Mouse (Mus musculus) liver, embryonic 11.5 days (tissue): ENCODE measurements at regions not wholly inside any gene's neighbourhood (a gene's known extent, or its start where the extent isn't known, plus 50 kb on each side); places are given as distances from the start of the nearest gene placed in this dataset.

ENCODE experiments used
- ATAC-seq: fragments of 200-750 bp; cut with Nextera tagmentation; replicated peaks from 2 replicates; pipeline ENCODE4 v1.8.0; 2017; ENCODE audit warnings: moderate number of reproducible peaks, mild to moderate bottlenecking, moderate TSS enrichment, moderate library complexity; ENCODE audit not compliant: low FRiP score
- DNase-seq: peaks from one replicate; pipeline ENCODE4 v3.0.0-alpha.2; 2017; ENCODE audit warnings: low spot score
- H3K27ac ChIP-seq: fragments of 300-500 bp; sonication (generic); 2 replicates; pipeline ENCODE4 v1.5.1; 2014; ENCODE audit warnings: mild to moderate bottlenecking, low read depth, low read length, control low read depth
- H3K27me3 ChIP-seq: fragments of 300-500 bp; sonication (generic); replicated peaks from 2 replicates; pipeline ENCODE4 v1.6.1; 2014; ENCODE audit warnings: low read length, mixed read lengths; ENCODE audit not compliant: control insufficient read depth, insufficient read depth
- H3K36me3 ChIP-seq: fragments of 300-500 bp; sonication (generic); 2 replicates; pipeline ENCODE4 v1.6.1; 2014; ENCODE audit warnings: mild to moderate bottlenecking, low read length, moderate library complexity, mixed read lengths; ENCODE audit not compliant: control insufficient read depth, insufficient read depth
- H3K4me1 ChIP-seq: fragments of 300-500 bp; sonication (generic); replicated peaks from 2 replicates; pipeline ENCODE4 v1.6.1; 2014; ENCODE audit warnings: low read length, mixed read lengths; ENCODE audit not compliant: control insufficient read depth, insufficient read depth
- H3K4me2 ChIP-seq: fragments of 300-500 bp; sonication (generic); 2 replicates; pipeline ENCODE4 v1.6.1; 2014; ENCODE audit warnings: mild to moderate bottlenecking, control low read depth, moderate library complexity
- H3K4me3 ChIP-seq: fragments of 300-500 bp; sonication (generic); 2 replicates; pipeline ENCODE4 v1.5.1; 2014; ENCODE audit warnings: low read depth, low read length, control low read depth
- H3K9ac ChIP-seq: fragments of 300-500 bp; sonication (generic); 2 replicates; pipeline ENCODE4 v1.6.1; 2014; ENCODE audit warnings: low read depth, low read length, control low read depth
- H3K9me3 ChIP-seq: fragments of 300-500 bp; sonication (generic); 2 replicates; pipeline ENCODE4 v1.6.1; 2016; ENCODE audit warnings: low read length, inconsistent platforms, mixed read lengths; ENCODE audit not compliant: control insufficient read depth
- WGBS: fragments of 180-500 bp; shearing (Covaris S2); extraction: QIAGEN DNeasy Blood & Tissue Kit; methylation state at CpG from one replicate; pipeline ENCODE4 v1.1.7; 2014; 5-methylcytosine and 5-hydroxymethylcytosine counted together

DNA sequence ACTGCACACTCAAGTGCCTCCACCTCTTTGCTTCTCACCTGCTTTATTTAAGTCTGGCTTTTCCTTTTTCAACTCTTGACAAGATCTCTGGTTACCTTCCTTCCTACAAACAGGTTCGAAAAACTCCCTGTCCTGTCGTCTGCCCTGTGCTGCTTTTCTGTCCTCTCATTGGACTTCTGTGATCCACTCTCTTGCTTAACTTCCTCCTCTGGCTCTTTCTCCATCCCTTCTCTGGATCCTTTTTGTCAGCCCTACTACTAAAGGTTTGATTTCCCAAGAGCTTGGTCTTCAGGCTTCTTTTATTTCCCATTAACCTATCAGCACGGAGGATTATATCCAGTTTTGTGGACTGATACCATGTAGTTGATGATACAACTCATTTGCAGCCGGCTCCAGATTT, 149.8 kb downstream of the Satb1 start:
- ATAC-seq (no peak), DNase-seq (no peak)
- no peak overlapping the region for H3K4me2 ChIP-seq
- H3K4me3 ChIP-seq: no peak overlapping the region
- H3K36me3 ChIP-seq: no peaks in the 10 kb centered on the region
- H3K27ac ChIP-seq: no peak overlapping the region
- no peaks in the 10 kb centered on the region for H3K9me3 ChIP-seq
- no peak overlapping the region for H3K9ac ChIP-seq
- H3K4me1 ChIP-seq: no peaks in the 10 kb centered on the region
- WGBS: 76% methylated on average over 4 of the region's 4 CpGs
- no peaks in the 10 kb centered on the region for H3K27me3 ChIP-seq

DNA sequence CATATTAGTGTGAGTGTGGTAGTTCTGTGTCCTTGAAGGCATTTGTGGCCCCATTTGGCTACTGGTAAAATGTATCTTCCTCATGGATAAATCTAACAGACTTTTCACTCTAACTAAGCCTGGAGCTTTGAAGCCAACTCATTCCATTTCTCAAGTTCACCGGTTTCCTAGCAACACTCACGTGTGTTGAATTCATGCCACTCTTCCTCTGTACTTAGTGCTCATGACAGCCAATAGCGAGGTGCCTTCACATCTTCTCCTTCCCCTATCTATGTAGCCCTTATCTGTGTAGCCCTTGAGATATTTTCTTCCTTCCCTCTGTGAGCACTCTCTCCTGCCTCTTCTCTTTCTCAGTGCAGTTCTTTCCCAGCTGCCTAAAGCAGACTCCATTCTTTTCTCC, 150.7 kb downstream of the Satb1 start:
- H3K36me3 ChIP-seq: no peaks in the 10 kb centered on the region
- H3K9me3 ChIP-seq: no peaks in the 10 kb centered on the region
- H3K4me3 ChIP-seq: no peak overlapping the region
- 54% methylated on average over 3 of the region's 3 CpGs for WGBS
- no peak for ATAC-seq
- H3K4me1 ChIP-seq: no peaks in the 10 kb centered on the region
- no peak overlapping the region for H3K9ac ChIP-seq
- no peak overlapping the region for H3K27ac ChIP-seq
- H3K4me2 ChIP-seq: no peak overlapping the region
- H3K27me3 ChIP-seq: no peaks in the 10 kb centered on the region
- no peak for DNase-seq

DNA sequence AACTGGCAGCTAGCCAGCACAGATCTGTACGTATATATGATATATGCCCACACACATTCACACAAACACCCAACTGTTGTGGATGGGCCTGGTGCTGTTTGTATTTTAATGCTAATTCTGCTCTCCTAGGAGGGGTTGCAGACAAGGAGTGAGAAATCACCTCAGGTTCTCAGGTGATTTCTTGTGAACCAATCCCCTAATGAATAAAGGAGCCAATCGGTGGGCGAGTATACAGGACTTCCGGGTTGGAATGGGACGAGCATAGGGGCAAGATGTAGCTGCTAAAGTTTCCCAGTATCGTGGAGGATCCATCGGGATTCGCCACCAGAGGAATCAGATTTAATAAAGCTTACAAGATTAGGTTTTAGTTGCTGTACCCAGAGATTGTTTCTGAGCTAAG, 155.6 kb downstream of the Satb1 start:
- WGBS: 88% methylated on average over 8 of the region's 8 CpGs
- ATAC-seq (no peak), DNase-seq (no peak)
- H3K4me2 ChIP-seq: no peak overlapping the region
- H3K27ac ChIP-seq: no peak overlapping the region
- H3K9me3 ChIP-seq: no peaks in the 10 kb centered on the region
- H3K4me3 ChIP-seq: no peak overlapping the region
- no peaks in the 10 kb centered on the region for H3K27me3 ChIP-seq
- no peaks in the 10 kb centered on the region for H3K36me3 ChIP-seq
- H3K4me1 ChIP-seq: no peaks in the 10 kb centered on the region
- H3K9ac ChIP-seq: no peak overlapping the region

DNA sequence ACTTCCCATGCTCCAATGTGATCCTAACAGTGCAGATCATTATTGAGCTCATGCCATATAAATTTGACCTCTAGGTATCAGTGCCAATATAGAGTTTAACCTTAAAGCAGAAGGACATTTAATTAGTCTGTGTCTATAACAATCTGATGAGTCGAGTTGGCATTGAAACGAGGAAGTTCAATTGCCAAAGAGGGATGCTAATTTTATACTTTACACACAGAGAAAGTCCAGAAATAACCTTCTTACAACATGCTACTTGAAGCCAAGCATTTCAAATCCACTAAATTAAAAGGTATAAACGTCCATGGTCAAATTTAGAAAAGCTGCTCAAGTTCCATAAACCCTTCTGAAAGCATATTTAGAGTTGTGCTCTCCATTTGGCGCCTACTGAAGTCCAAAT, 174.7 kb downstream of the Satb1 start:
- Histone ChIP-seq H3K4me1 (no peaks in the 10 kb centered on the region), H3K4me3 (no peak overlapping the region), H3K9me3 (no peaks in the 10 kb centered on the region), H3K27me3 (no peaks in the 10 kb centered on the region), H3K9ac (no peak overlapping the region), H3K4me2 (no peak overlapping the region), H3K27ac (no peak overlapping the region), H3K36me3 (no peaks in the 10 kb centered on the region)
- ATAC-seq (no peak), DNase-seq (no peak)
- WGBS: 61% methylated on average over 4 of the region's 4 CpGs

DNA sequence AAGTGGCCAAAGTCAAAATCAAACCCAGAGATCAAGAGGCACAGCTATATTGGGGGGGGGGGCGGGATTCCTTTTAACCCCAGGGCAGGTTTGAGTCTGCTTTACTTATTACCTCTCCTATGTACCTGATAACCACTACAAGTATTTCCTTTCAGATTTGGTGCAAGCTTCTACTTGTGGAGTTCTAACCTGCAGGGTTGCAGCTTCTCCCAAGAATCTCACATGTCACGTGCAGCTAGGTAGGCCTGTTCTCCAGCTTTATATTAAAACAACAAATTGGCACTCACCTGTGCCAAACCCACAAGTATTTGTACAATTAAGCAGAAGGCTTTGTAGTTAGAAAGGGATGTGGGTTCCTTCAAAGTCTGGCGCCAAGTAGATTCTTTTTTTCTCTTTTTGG, 179.2 kb downstream of the Satb1 start:
- Histone ChIP-seq H3K9me3 (no peaks in the 10 kb centered on the region), H3K4me3 (no peak overlapping the region), H3K4me1 (no peaks in the 10 kb centered on the region), H3K9ac (no peak overlapping the region), H3K27me3 (no peaks in the 10 kb centered on the region), H3K4me2 (no peak overlapping the region), H3K36me3 (no peaks in the 10 kb centered on the region), H3K27ac (no peak overlapping the region)
- DNase-seq (no peak), ATAC-seq (no peak)
- WGBS: 76% methylated on average over 3 of the region's 3 CpGs

DNA sequence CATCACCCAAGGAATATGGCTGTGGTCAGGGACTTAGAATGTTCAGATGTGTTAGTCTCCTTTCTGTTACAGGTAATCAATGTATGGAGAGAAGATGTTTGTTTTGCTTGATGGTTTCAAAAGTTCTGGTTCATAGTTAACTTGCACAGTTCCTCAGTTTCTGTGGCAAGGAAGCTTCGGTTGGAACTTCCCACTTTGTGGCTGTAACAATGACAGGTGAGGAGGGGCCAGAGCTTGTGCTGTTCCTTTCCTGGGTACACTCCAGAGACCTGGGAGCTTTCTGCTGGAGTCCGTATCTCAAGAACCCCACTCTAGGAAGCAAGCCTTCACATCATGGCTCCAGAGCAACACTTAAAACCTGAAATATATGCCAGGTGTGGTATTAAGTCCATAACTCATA, 181.2 kb downstream of the Satb1 start:
- Histone ChIP-seq H3K9ac (no peak overlapping the region), H3K4me3 (no peak overlapping the region), H3K36me3 (no peaks in the 10 kb centered on the region), H3K4me1 (no peaks in the 10 kb centered on the region), H3K4me2 (no peak overlapping the region), H3K27ac (no peak overlapping the region), H3K27me3 (no peaks in the 10 kb centered on the region), H3K9me3 (no peaks in the 10 kb centered on the region)
- DNase-seq: no peak
- 53% methylated on average over 2 of the region's 2 CpGs for whole genome bisulfite sequencing
- no peak for ATAC-seq

DNA sequence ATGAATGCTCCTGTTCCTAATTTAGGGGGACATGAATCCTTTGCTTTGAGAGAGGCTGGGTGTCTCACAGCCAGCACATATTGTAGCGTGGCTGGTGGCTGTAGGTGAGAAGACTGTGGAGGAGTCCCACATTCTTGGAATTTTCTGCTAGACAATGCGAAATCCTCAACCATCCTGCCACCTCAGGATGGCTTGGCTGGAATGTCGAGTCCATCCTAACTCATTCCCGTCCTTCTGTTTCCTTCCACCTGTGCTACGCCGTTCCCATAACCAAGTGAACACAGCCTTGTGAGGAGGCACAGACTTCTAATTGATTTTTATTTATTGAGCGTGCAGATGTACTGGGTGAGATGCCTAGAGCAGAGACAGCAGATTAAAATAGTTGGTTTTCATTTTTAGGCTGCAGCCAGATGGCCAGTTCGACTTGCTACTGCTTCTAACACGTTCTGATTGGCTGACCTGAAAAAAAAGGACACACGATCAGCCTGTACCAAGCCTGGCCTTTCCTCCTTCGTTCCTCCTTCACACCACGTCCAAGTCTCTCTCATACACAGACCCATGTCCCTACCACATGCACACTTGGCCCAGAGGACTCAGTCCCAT, 183.8 kb downstream of the Satb1 start:
- H3K4me2 ChIP-seq: no peak overlapping the region
- no peak overlapping the region for H3K27ac ChIP-seq
- no peaks in the 10 kb centered on the region for H3K9me3 ChIP-seq
- DNase-seq (no peak), ATAC-seq (no peak)
- H3K4me3 ChIP-seq: no peak overlapping the region
- no peaks in the 10 kb centered on the region for H3K36me3 ChIP-seq
- 75% methylated on average over 12 of the region's 12 CpGs for WGBS
- H3K27me3 ChIP-seq: no peaks in the 10 kb centered on the region
- no peaks in the 10 kb centered on the region for H3K4me1 ChIP-seq
- H3K9ac ChIP-seq: no peak overlapping the region

DNA sequence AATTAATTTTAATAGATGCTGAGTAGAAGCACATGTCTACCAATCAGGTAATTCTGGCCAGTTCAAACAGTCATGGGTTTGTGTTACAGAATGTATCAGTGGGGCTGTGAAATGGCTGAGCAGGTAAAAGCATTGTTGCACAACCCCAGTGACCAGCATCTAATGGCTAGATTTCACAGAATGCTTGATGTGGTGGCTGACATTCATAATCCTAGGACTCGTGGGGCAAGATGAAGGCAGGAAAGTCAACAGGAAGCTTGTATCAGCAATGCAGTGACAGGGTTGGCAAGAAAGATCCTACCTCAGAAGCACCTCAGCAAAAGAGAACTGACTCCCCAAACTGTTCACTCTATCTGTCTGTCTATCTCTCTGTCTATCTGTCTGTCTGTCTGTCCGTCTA, 186.7 kb downstream of the Satb1 start:
- Histone ChIP-seq H3K9ac (no peak overlapping the region), H3K9me3 (no peaks in the 10 kb centered on the region), H3K4me3 (no peak overlapping the region), H3K27me3 (no peaks in the 10 kb centered on the region), H3K27ac (no peak overlapping the region), H3K4me2 (no peak overlapping the region), H3K4me1 (no peaks in the 10 kb centered on the region), H3K36me3 (no peaks in the 10 kb centered on the region)
- 58% methylated on average over 2 of the region's 2 CpGs for WGBS
- ATAC-seq: no peak
- DNase-seq: no peak

DNA sequence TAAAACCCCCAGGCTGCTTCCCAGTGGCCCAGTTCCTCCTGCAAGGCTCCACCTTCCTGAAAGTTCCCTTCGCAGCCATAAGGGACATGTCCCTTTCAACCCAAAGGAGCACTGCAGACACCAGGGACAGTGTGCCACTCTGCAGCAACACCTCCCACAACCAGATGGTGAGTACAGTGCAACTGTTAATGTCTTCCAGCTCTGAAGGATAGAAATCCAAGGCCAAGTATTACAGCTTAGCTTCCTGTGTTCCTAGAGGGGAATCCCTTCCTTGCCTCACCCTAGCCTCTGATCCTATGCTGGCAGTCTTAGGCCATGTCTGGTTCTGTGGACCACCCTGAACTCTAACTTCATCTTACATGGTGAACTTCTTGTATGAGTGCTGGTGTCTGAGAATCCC, 187.2 kb downstream of the Satb1 start:
- 76% methylated on average over 1 of the region's 1 CpGs for WGBS
- H3K36me3 ChIP-seq: no peaks in the 10 kb centered on the region
- ATAC-seq (no peak), DNase-seq (no peak)
- H3K9ac ChIP-seq: no peak overlapping the region
- H3K27me3 ChIP-seq: no peaks in the 10 kb centered on the region
- H3K27ac ChIP-seq: no peak overlapping the region
- no peaks in the 10 kb centered on the region for H3K4me1 ChIP-seq
- H3K4me3 ChIP-seq: no peak overlapping the region
- no peak overlapping the region for H3K4me2 ChIP-seq
- H3K9me3 ChIP-seq: no peaks in the 10 kb centered on the region
